ENCODE assay signal across 21 mouse cellular contexts in the genomic region with DNA sequence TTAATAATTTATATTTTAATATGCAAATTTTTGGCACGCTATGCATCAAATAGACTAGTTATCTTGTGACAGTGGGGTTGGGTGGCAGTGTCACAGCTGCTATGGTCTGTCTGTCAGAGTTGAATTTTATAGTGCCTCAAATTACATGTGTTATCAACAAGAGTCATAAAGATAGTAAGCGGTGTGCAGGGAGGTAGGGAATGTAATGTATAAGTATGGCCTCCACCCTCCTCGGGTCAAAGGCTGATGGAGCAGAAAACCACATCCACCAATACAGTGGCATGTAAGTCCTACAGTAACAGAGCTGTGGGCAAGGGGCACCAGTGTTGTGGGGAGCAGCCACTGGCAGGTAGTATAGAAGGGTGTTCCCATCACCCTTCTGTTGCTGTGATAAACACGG.
DNase-seq lines count a peak whose midpoint lies in the region; ATAC-seq and TF ChIP-seq lines count a peak whose summit lies in the region.
"Had no signal": no experiment of that assay in that cellular context is flagged by ENCODE, and none has a peak within 500 bp of the region (broad histone marks: within the 10 kb centered on the region; RNA-seq: fewer than 3 reads in every experiment).

No protein-coding gene starts in this region.

- peaks cover 6% of the 10 kb centered on the region; the same call in 1 of the 2 replicates for H3K4me1 ChIP-seq in intestine, embryonic 15.5 days (replicated peaks)
- peaks cover 3% of the 10 kb centered on the region; the same call in 1 of the 2 replicates for H3K4me1 ChIP-seq in intestine, postnatal 0 days (replicated peaks; ENCODE audit: control insufficient read depth, insufficient read depth, low read length)
- H3K4me1 ChIP-seq: embryonic facial prominence, embryonic 15.5 days had no signal

- no peak overlapping the region for H3K4me2 ChIP-seq in intestine, embryonic 15.5 days (replicated peaks)
- peak overlapping the region; percentile 10; the same call in 1 of the 2 replicates for H3K4me2 ChIP-seq in intestine, postnatal 0 days (replicated peaks; ENCODE audit: low read depth)
- H3K4me2 ChIP-seq: embryonic facial prominence, embryonic 13.5 days; embryonic facial prominence, embryonic 15.5 days; forebrain, embryonic 13.5 days; forebrain, embryonic 15.5 days had no signal

- H3K27ac ChIP-seq in intestine, embryonic 15.5 days, result no peak overlapping the region
- no peak overlapping the region for H3K27ac ChIP-seq in intestine, postnatal 0 days (ENCODE audit: low read depth, low read length)
- H3K27ac ChIP-seq: embryonic facial prominence, embryonic 13.5 days; embryonic facial prominence, embryonic 15.5 days; forebrain, embryonic 13.5 days; forebrain, embryonic 15.5 days had no signal

- H3K36me3 ChIP-seq in C2C12 (ENCODE audit: control insufficient read depth, insufficient read depth), result no peaks in the 10 kb centered on the region
- H3K36me3 ChIP-seq in intestine, embryonic 15.5 days, result no peaks in the 10 kb centered on the region
- H3K36me3 ChIP-seq in intestine, postnatal 0 days (ENCODE audit: control insufficient read depth, insufficient read depth), result no peaks in the 10 kb centered on the region
- H3K36me3 ChIP-seq: embryonic facial prominence, embryonic 13.5 days; embryonic facial prominence, embryonic 15.5 days; forebrain, embryonic 15.5 days had no signal

- H3K9me3 ChIP-seq in intestine, embryonic 15.5 days, result no peaks in the 10 kb centered on the region
- H3K9me3 ChIP-seq in intestine, postnatal 0 days (ENCODE audit: control insufficient read depth), result no peaks in the 10 kb centered on the region
- H3K9me3 ChIP-seq: embryonic facial prominence, embryonic 13.5 days; embryonic facial prominence, embryonic 15.5 days; forebrain, embryonic 13.5 days; forebrain, embryonic 15.5 days had no signal

- H3ac ChIP-seq in C2C12 (ENCODE audit: control insufficient read depth, insufficient read length, low read depth), result no peak overlapping the region

- no peak for TF ChIP-seq CTCF in C2C12 (IDR thresholded peaks at IDR 0.05; ENCODE audit: control insufficient read depth, insufficient read depth, insufficient read length)
- no peak for TF ChIP-seq CTCF in intestine, postnatal 0 days (IDR thresholded peaks at IDR 0.05; ENCODE audit: low read depth)

- no peaks in the 10 kb centered on the region for H3K27me3 ChIP-seq in C2C12 (ENCODE audit: control insufficient read depth, insufficient read depth, insufficient read length)
- no peaks in the 10 kb centered on the region for H3K27me3 ChIP-seq in intestine, embryonic 15.5 days (replicated peaks)
- no peaks in the 10 kb centered on the region for H3K27me3 ChIP-seq in intestine, postnatal 0 days (replicated peaks; ENCODE audit: control insufficient read depth, insufficient read depth, low read length)
- H3K27me3 ChIP-seq: forebrain, embryonic 13.5 days; forebrain, embryonic 15.5 days had no signal

- peak; percentile 22 for DNase-seq in heart, adult 11 months
- no peak for DNase-seq in heart, adult 9 months (ENCODE audit: low spot score in 2 of 2)
- DNase-seq in kidney, adult 18-20 months, result no peak
- DNase-seq in urinary bladder, postnatal 10 days (ENCODE audit: low spot score), result no peak
- DNase-seq: adrenal gland, postnatal 10 days; adrenal gland, postnatal 25 days; B cell, adult 2 months; cerebellum, adult 11 months; cerebellum, adult 18-20 months; cerebellum, adult 8-10 months; cerebellum, adult 9-11 months; cerebellum, postnatal 14 days; cerebellum, postnatal 36 days had no signal

- H3K79me2 ChIP-seq in C2C12 (ENCODE audit: control insufficient read depth, insufficient read depth), result no peaks in the 10 kb centered on the region

- no peaks in the 10 kb centered on the region for H3K79me3 ChIP-seq in C2C12 (ENCODE audit: low read depth)

- WGBS in intestine, embryonic 15.5 days, result 47% methylated on average over 4 of the region's 4 CpGs
- WGBS in intestine, postnatal 0 days, result 32% methylated on average over 4 of the region's 4 CpGs

- ATAC-seq in intestine, embryonic 15.5 days, result peak; percentile 80
- ATAC-seq in intestine, postnatal 0 days, result peak; percentile 79
- no peak for ATAC-seq in erythroblast, adult 5-6 weeks (replicated peaks; ENCODE audit: low FRiP score, poor library complexity, severe bottlenecking)
- ATAC-seq: forebrain, embryonic 13.5 days; forebrain, embryonic 15.5 days had no signal

- H3K4me3 ChIP-seq in C2C12 (ENCODE audit: insufficient read depth, poor library complexity, severe bottlenecking), result no peak overlapping the region
- no peak overlapping the region for H3K4me3 ChIP-seq in intestine, embryonic 15.5 days (replicated peaks)
- no peak overlapping the region for H3K4me3 ChIP-seq in intestine, postnatal 0 days (ENCODE audit: low read depth, low read length)
- H3K4me3 ChIP-seq: embryonic facial prominence, embryonic 13.5 days; embryonic facial prominence, embryonic 15.5 days; forebrain, embryonic 13.5 days; forebrain, embryonic 15.5 days had no signal

- no peak overlapping the region for H3K9ac ChIP-seq in intestine, embryonic 15.5 days
- no peak overlapping the region for H3K9ac ChIP-seq in intestine, postnatal 0 days (ENCODE audit: low read depth, low read length)
- H3K9ac ChIP-seq: embryonic facial prominence, embryonic 13.5 days; embryonic facial prominence, embryonic 15.5 days; forebrain, embryonic 13.5 days; forebrain, embryonic 15.5 days had no signal

TF ChIP-seq in C2C12, 6 proteins besides CTCF, POLR2A, EP300 and RAD21:
- TF ChIP-seq MAX (IDR thresholded peaks at IDR 0.05) (no peak), MYOD1 (IDR thresholded peaks at IDR 0.05; ENCODE audit: control insufficient read depth, insufficient read length, low read depth) (peak; percentile 57)
